Mouse (Mus musculus) testis, adult 2 months (tissue): ENCODE results near the gene Nt5dc1. TPM values are rescaled to one million over a fixed set of nuclear protein-coding genes. Genes with fewer than 3 reads are reported as not detected.

Experiments used
- H3K27ac ChIP-seq: fragments of 200-500 bp; 2 replicates; pipeline ENCODE4 v1.5.1; 2012; ENCODE audit warnings: low read depth, low read length; ENCODE audit not compliant: control insufficient read depth, insufficient read depth
- H3K27me3 ChIP-seq: fragments of 200-500 bp; 2 replicates; pipeline ENCODE4 v1.6.1; 2012; ENCODE audit warnings: mild to moderate bottlenecking, low read length, moderate library complexity; ENCODE audit not compliant: control insufficient read depth, insufficient read depth
- H3K36me3 ChIP-seq: fragments of 200-500 bp; 2 replicates; pipeline ENCODE4 v1.6.1; 2012; ENCODE audit warnings: mild to moderate bottlenecking, low read length; ENCODE audit not compliant: control insufficient read depth, insufficient read depth
- H3K4me1 ChIP-seq: fragments of 200-500 bp; 2 replicates; pipeline ENCODE4 v1.6.1; 2012; ENCODE audit warnings: low read length; ENCODE audit not compliant: control insufficient read depth, insufficient read depth
- H3K4me3 ChIP-seq: fragments of 200-500 bp; 2 replicates; pipeline ENCODE4 v1.5.1; 2012; ENCODE audit warnings: low read depth, mild to moderate bottlenecking, low read length, moderate library complexity, mixed read lengths; ENCODE audit not compliant: control insufficient read depth
- CTCF ChIP-seq: fragments of 200-500 bp; IDR thresholded peaks from 2 replicates; pipeline ENCODE4 v1.5.1; 2012; ENCODE audit warnings: low read depth, mild to moderate bottlenecking, inconsistent platforms, low read length, moderate library complexity; ENCODE audit not compliant: control insufficient read depth, insufficient read depth, insufficient replicate concordance
- POLR2A ChIP-seq: fragments of 200-500 bp; IDR thresholded peaks from 2 replicates; pipeline ENCODE4 v1.6.1; 2012; ENCODE audit warnings: low read depth, mild to moderate bottlenecking, inconsistent platforms, low read length, moderate library complexity; ENCODE audit not compliant: control insufficient read depth
- polyA plus RNA-seq: library from polyadenylated mRNA; depleted of rRNA; stranded (reverse); fragments of >200 nt; gene quantifications from 2 replicates; pipeline ENCODE4 v1.2.3, GENCODE M21; 2012; rRNA removed

The Nt5dc1 gene
- polyA plus RNA-seq, 1 experiment: 17.5 TPM

- Histone ChIP-seq H3K27ac (no peak overlapping the region), H3K4me3 (no peak overlapping the region), H3K27me3 (no peaks in the 10 kb centered on the region), H3K4me1 (no peaks in the 10 kb centered on the region), H3K36me3 (no peaks in the 10 kb centered on the region)
- no peak for TF ChIP-seq CTCF
Observed at GRCm38 (mm10) chr10:34249594-34249993, 168.8 kb downstream of the Nt5dc1 start.

- H3K27me3 ChIP-seq: no peaks in the 10 kb centered on the region
- H3K4me1 ChIP-seq: no peaks in the 10 kb centered on the region
- TF ChIP-seq CTCF (no peak), POLR2A (no peak)
- no peak overlapping the region for H3K27ac ChIP-seq
- H3K36me3 ChIP-seq: no peaks in the 10 kb centered on the region
- no peak overlapping the region for H3K4me3 ChIP-seq
Observed at GRCm38 (mm10) chr10:34247757-34248156, 170.6 kb downstream of the Nt5dc1 start.

GRCm38 (mm10) chr10:34246106-34246505 is 172.2 kb downstream of the Nt5dc1 start:
- TF ChIP-seq CTCF: no peak
- TF ChIP-seq POLR2A: no peak
- Histone ChIP-seq H3K4me1 (no peaks in the 10 kb centered on the region), H3K4me3 (no peak overlapping the region), H3K27ac (no peak overlapping the region), H3K36me3 (no peaks in the 10 kb centered on the region), H3K27me3 (no peaks in the 10 kb centered on the region)

GRCm38 (mm10) chr10:34244745-34245144 is 173.6 kb downstream of the Nt5dc1 start:
- TF ChIP-seq CTCF (no peak), POLR2A (no peak)
- H3K4me1 ChIP-seq: no peaks in the 10 kb centered on the region
- H3K36me3 ChIP-seq: no peaks in the 10 kb centered on the region
- H3K27ac ChIP-seq: no peak overlapping the region
- no peak overlapping the region for H3K4me3 ChIP-seq
- no peaks in the 10 kb centered on the region for H3K27me3 ChIP-seq

GRCm38 (mm10) chr10:34238536-34238935 is 179.8 kb downstream of the Nt5dc1 start:
- no peak overlapping the region for H3K27ac ChIP-seq

More at GRCm38 (mm10) chr10:34238536-34238935, 179.8 kb downstream of the Nt5dc1 start:
- Histone ChIP-seq H3K36me3 (no peaks in the 10 kb centered on the region), H3K4me3 (no peak overlapping the region), H3K27me3 (no peaks in the 10 kb centered on the region), H3K4me1 (peaks cover 4% of the 10 kb centered on the region; the same call in 1 of the 2 replicates)
- TF ChIP-seq CTCF: no peak
- TF ChIP-seq POLR2A: no peak

Other genes with a start within 250 kb of the Nt5dc1 start
- gene Dse, start 210.8 kb downstream of the Nt5dc1 start, polyA plus RNA-seq: 0.76 and 0.99 TPM in 2 replicates
- gene Tspyl1, start 136.4 kb downstream of the Nt5dc1 start, polyA plus RNA-seq: 6.1 and 7.2 TPM in 2 replicates
- gene Tspyl4, start 121.1 kb downstream of the Nt5dc1 start, polyA plus RNA-seq: 7.9 and 9.3 TPM in 2 replicates
- gene Col10a1, start 28.6 kb downstream of the Nt5dc1 start, polyA plus RNA-seq: not detected in 2 replicates
- 0.06 and 0.26 TPM in 2 replicates for gene Frk, start 64.8 kb upstream of the Nt5dc1 start, polyA plus RNA-seq